Mouse (Mus musculus): Measurements from ENCODE around the gene Crkl. TPM values are rescaled to one million over a fixed set of nuclear protein-coding genes. Genes with fewer than 3 reads are reported as not detected.

The Crkl gene
- polyA plus RNA-seq, 1 experiment from 2014 or later = 29.9 TPM

- no peak for ATAC-seq
- Histone ChIP-seq H3K4me1 (replicated peaks; ENCODE audit: control insufficient read depth, insufficient read depth, low read length) (peaks cover 5% of the 10 kb centered on the region), H3K4me3 (ENCODE audit: low read depth, low read length) (no peak overlapping the region), H3K27me3 (replicated peaks; ENCODE audit: control insufficient read depth, insufficient read depth, low read length) (no peaks in the 10 kb centered on the region), H3K4me2 (replicated peaks; ENCODE audit: low read depth) (no peak overlapping the region), H3K36me3 (ENCODE audit: control insufficient read depth, insufficient read depth) (peaks cover 48% of the 10 kb centered on the region), H3K9ac (ENCODE audit: low read depth, low read length) (no peak overlapping the region), H3K27ac (ENCODE audit: low read depth, low read length) (no peak overlapping the region), H3K9me3 (ENCODE audit: control insufficient read depth) (no peaks in the 10 kb centered on the region)
- no peak for TF ChIP-seq CTCF (IDR thresholded peaks at IDR 0.05; ENCODE audit: low read depth)
- 87% methylated on average over 13 of the region's 13 CpGs for WGBS
Measured at GRCm38 (mm10) chr16:17528276-17528675, 76.5 kb downstream of the Crkl start.

- ATAC-seq = no peak
- WGBS = 8% methylated on average over 17 of the region's 17 CpGs
- H3K4me2 ChIP-seq (replicated peaks; ENCODE audit: low read depth) = peak overlapping the region; percentile 80
- H3K4me1 ChIP-seq (replicated peaks; ENCODE audit: control insufficient read depth, insufficient read depth, low read length) = peaks cover 5% of the 10 kb centered on the region
- peak overlapping the region; percentile 99 for H3K27ac ChIP-seq (ENCODE audit: low read depth, low read length)
- H3K9me3 ChIP-seq (ENCODE audit: control insufficient read depth) = no peaks in the 10 kb centered on the region
- H3K27me3 ChIP-seq (replicated peaks; ENCODE audit: control insufficient read depth, insufficient read depth, low read length) = no peaks in the 10 kb centered on the region
- H3K4me3 ChIP-seq (ENCODE audit: low read depth, low read length) = peak overlapping the region; percentile 63
- peak overlapping the region; percentile 80 for H3K9ac ChIP-seq (ENCODE audit: low read depth, low read length)
- peaks cover 34% of the 10 kb centered on the region for H3K36me3 ChIP-seq (ENCODE audit: control insufficient read depth, insufficient read depth)
- TF ChIP-seq CTCF (IDR thresholded peaks at IDR 0.05; ENCODE audit: low read depth) = no peak
Measured at GRCm38 (mm10) chr16:17529981-17530586, 78.3 kb downstream of the Crkl start.

GRCm38 (mm10) chr16:17530640-17531288 is 79.0 kb downstream of the Crkl start, which contains the start of gene Thap7:
TSS of gene Thap7 (minus strand) at chr16:17531136.
- H3K9ac ChIP-seq (ENCODE audit: low read depth, low read length) = peak within 1 kb of the TSS; percentile 80
- under 1% methylated on average over 66 of the region's 67 CpGs for WGBS
- peak; percentile 91 for ATAC-seq
- H3K4me1 ChIP-seq (replicated peaks; ENCODE audit: control insufficient read depth, insufficient read depth, low read length) = peaks cover 5% of the 10 kb centered on the region
- H3K27ac ChIP-seq (ENCODE audit: low read depth, low read length) = peak within 1 kb of the TSS; percentile 99
- H3K36me3 ChIP-seq (ENCODE audit: control insufficient read depth, insufficient read depth) = peaks cover 27% of the 10 kb centered on the region
- peak within 1 kb of the TSS; percentile 63 for H3K4me3 ChIP-seq (ENCODE audit: low read depth, low read length)
- H3K4me2 ChIP-seq (replicated peaks; ENCODE audit: low read depth) = peak within 1 kb of the TSS; percentile 80
- H3K27me3 ChIP-seq (replicated peaks; ENCODE audit: control insufficient read depth, insufficient read depth, low read length) = no peaks in the 10 kb centered on the region
- TF ChIP-seq CTCF (IDR thresholded peaks at IDR 0.05; ENCODE audit: low read depth) = no peak
- no peaks in the 10 kb centered on the region for H3K9me3 ChIP-seq (ENCODE audit: control insufficient read depth)

DNA sequence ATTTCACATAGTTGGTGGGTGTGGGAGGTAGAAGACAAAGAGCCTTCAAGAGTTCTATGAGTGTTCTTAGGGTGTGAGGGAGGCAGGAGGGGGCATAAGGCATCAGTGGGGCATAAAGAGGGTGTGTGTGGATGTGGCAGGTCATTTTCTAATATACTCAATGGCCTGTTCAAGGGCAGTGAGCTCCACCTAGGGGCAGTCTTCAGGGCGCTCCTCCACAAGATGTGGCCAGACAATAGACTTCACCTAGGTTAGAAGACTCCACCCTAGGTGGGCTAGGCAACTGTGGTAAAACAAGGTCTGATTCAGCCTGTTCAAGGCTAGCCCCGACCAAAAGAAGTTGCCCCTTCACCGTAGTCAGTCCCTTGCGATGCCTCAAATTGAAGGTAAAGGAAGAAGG is 80.5 kb downstream of the Crkl start:
- H3K27ac ChIP-seq (ENCODE audit: low read depth, low read length) = peak overlapping the region; percentile 23
- H3K4me1 ChIP-seq (replicated peaks; ENCODE audit: control insufficient read depth, insufficient read depth, low read length) = peaks cover 5% of the 10 kb centered on the region
- peak; percentile 77 for TF ChIP-seq CTCF (IDR thresholded peaks at IDR 0.05; ENCODE audit: low read depth)
- H3K36me3 ChIP-seq (ENCODE audit: control insufficient read depth, insufficient read depth) = peaks cover 18% of the 10 kb centered on the region; the same call in 1 of the 2 replicates
- no peak overlapping the region for H3K9ac ChIP-seq (ENCODE audit: low read depth, low read length)
- no peaks in the 10 kb centered on the region for H3K9me3 ChIP-seq (ENCODE audit: control insufficient read depth)
- H3K4me2 ChIP-seq (replicated peaks; ENCODE audit: low read depth) = no peak overlapping the region
- 55% methylated on average over 4 of the region's 4 CpGs for WGBS
- H3K27me3 ChIP-seq (replicated peaks; ENCODE audit: control insufficient read depth, insufficient read depth, low read length) = no peaks in the 10 kb centered on the region
- no peak overlapping the region for H3K4me3 ChIP-seq (ENCODE audit: low read depth, low read length)
- ATAC-seq = no peak

DNA sequence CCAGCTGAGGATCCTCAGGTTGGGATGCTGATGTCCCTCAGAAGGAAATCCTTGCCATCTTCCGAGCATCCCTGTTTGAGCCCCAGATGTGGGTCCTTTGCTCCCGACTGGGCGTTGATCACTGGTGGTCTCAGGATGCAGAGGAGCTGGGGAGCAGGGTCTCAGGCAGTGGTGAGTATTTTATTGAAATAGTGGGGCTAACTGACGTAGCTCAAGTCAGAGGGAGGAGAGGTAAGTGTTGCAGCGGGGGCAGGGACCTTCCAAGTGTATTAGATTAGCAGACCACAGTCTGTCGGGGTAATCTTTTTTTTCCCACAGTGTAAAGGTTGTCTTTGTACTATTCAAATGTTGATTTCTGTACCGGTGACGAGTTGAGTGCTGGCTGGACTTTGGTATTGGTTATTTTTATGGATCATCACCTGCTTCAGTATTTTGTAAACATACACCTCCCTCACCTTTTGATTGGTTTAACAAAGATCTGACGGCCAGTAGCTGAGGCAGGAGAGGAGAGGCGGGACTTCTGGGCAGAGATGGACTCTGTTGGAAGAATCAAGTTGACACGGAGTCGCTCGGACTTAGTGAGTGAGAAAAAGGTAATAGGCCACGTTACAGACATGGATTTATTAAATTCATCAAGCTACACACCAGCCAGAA is 81.0 kb downstream of the Crkl start:
- H3K27me3 ChIP-seq (replicated peaks; ENCODE audit: control insufficient read depth, insufficient read depth, low read length) = no peaks in the 10 kb centered on the region
- no peak overlapping the region for H3K4me3 ChIP-seq (ENCODE audit: low read depth, low read length)
- H3K27ac ChIP-seq (ENCODE audit: low read depth, low read length) = peak overlapping the region; percentile 23
- H3K9ac ChIP-seq (ENCODE audit: low read depth, low read length) = no peak overlapping the region
- ATAC-seq = peak; percentile 40
- H3K4me2 ChIP-seq (replicated peaks; ENCODE audit: low read depth) = no peak overlapping the region
- 54% methylated on average over 14 of the region's 14 CpGs for WGBS
- peaks cover 13% of the 10 kb centered on the region; the same call in 1 of the 2 replicates for H3K36me3 ChIP-seq (ENCODE audit: control insufficient read depth, insufficient read depth)
- no peak for TF ChIP-seq CTCF (IDR thresholded peaks at IDR 0.05; ENCODE audit: low read depth)
- H3K4me1 ChIP-seq (replicated peaks; ENCODE audit: control insufficient read depth, insufficient read depth, low read length) = peaks cover 5% of the 10 kb centered on the region
- no peaks in the 10 kb centered on the region for H3K9me3 ChIP-seq (ENCODE audit: control insufficient read depth)

GRCm38 (mm10) chr16:17536584-17536983 is 84.8 kb downstream of the Crkl start:
- no peak overlapping the region for H3K9ac ChIP-seq (ENCODE audit: low read depth, low read length)
- 94% methylated on average over 3 of the region's 3 CpGs for WGBS

More at GRCm38 (mm10) chr16:17536584-17536983, 84.8 kb downstream of the Crkl start:
- H3K27ac ChIP-seq (ENCODE audit: low read depth, low read length) = no peak overlapping the region
- no peak for ATAC-seq
- no peak overlapping the region for H3K4me3 ChIP-seq (ENCODE audit: low read depth, low read length)
- no peaks in the 10 kb centered on the region for H3K36me3 ChIP-seq (ENCODE audit: control insufficient read depth, insufficient read depth)
- peaks cover 2% of the 10 kb centered on the region for H3K4me1 ChIP-seq (replicated peaks; ENCODE audit: control insufficient read depth, insufficient read depth, low read length)
- TF ChIP-seq CTCF (IDR thresholded peaks at IDR 0.05; ENCODE audit: low read depth) = no peak
- H3K9me3 ChIP-seq (ENCODE audit: control insufficient read depth) = no peaks in the 10 kb centered on the region
- H3K4me2 ChIP-seq (replicated peaks; ENCODE audit: low read depth) = no peak overlapping the region
- no peaks in the 10 kb centered on the region; the same call in 1 of the 2 replicates for H3K27me3 ChIP-seq (replicated peaks; ENCODE audit: control insufficient read depth, insufficient read depth, low read length)

Other genes starting within 250 kb of the Crkl start
- 294 and 319 TPM in 2 replicates for gene Ube2l3, start 249.3 kb upstream of the Crkl start, polyA plus RNA-seq (2015; fragmentation: Nextera tagmentation; extraction: Ambion mirVana)
- gene Rimbp3, start 243.4 kb upstream of the Crkl start, polyA plus RNA-seq (2015; fragmentation: Nextera tagmentation; extraction: Ambion mirVana) = 0.14 and 0.21 TPM in 2 replicates
- gene Hic2, start 218.4 kb upstream of the Crkl start, polyA plus RNA-seq (2015; fragmentation: Nextera tagmentation; extraction: Ambion mirVana) = 1.4 and 1.9 TPM in 2 replicates
- gene Tmem191c, start 175.9 kb upstream of the Crkl start, polyA plus RNA-seq (2015; fragmentation: Nextera tagmentation; extraction: Ambion mirVana) = 4.8 and 7.2 TPM in 2 replicates
- gene Serpind1, start 120.6 kb upstream of the Crkl start, polyA plus RNA-seq (2015; fragmentation: Nextera tagmentation; extraction: Ambion mirVana) = 0.09 and 0.14 TPM in 2 replicates
- 15.5 and 16.8 TPM in 2 replicates for gene Snap29, start 46.0 kb upstream of the Crkl start, polyA plus RNA-seq (2015; fragmentation: Nextera tagmentation; extraction: Ambion mirVana)
- gene Pi4ka, start 45.7 kb upstream of the Crkl start, polyA plus RNA-seq (2015; fragmentation: Nextera tagmentation; extraction: Ambion mirVana) = 20.5 and 23.3 TPM in 2 replicates
- 7.2 and 8.6 TPM in 2 replicates for gene Aifm3, start 37.6 kb downstream of the Crkl start, polyA plus RNA-seq (2015; fragmentation: Nextera tagmentation; extraction: Ambion mirVana)
- 129 and 137 TPM in 2 replicates for gene Lztr1, start 56.7 kb downstream of the Crkl start, polyA plus RNA-seq (2015; fragmentation: Nextera tagmentation; extraction: Ambion mirVana)
- gene Thap7, start 79.1 kb downstream of the Crkl start, polyA plus RNA-seq (2015; fragmentation: Nextera tagmentation; extraction: Ambion mirVana) = 65.1 and 67.4 TPM in 2 replicates
- 0.44 and 0.80 TPM in 2 replicates for gene Lrrc74b, start 109.3 kb downstream of the Crkl start, polyA plus RNA-seq (2015; fragmentation: Nextera tagmentation; extraction: Ambion mirVana)
- gene P2rx6, start 109.9 kb downstream of the Crkl start, polyA plus RNA-seq (2015; fragmentation: Nextera tagmentation; extraction: Ambion mirVana) = 0.73 and 1.1 TPM in 2 replicates
- gene Slc7a4, start 131.2 kb downstream of the Crkl start, polyA plus RNA-seq (2015; fragmentation: Nextera tagmentation; extraction: Ambion mirVana) = 28.3 and 31.0 TPM in 2 replicates
- gene Smpd4, start 167.4 kb downstream of the Crkl start, polyA plus RNA-seq (2015; fragmentation: Nextera tagmentation; extraction: Ambion mirVana) = 8.7 and 9.0 TPM in 2 replicates
- 8.0 and 9.4 TPM in 2 replicates for gene Ccdc74a, start 194.5 kb downstream of the Crkl start, polyA plus RNA-seq (2015; fragmentation: Nextera tagmentation; extraction: Ambion mirVana)

Data from intestine, postnatal 0 days (tissue).